Mouse (Mus musculus): ENCODE measurements around the gene Thtpa. TPM values are rescaled to one million over a fixed set of nuclear protein-coding genes. Genes with fewer than 3 reads are reported as not detected.

Thtpa gene
- polyA plus RNA-seq, 1 experiment = 0.02 TPM

GRCm38 (mm10) chr14:55061845-55062244 lies 32.7 kb upstream of the Thtpa start:
- no peak for TF ChIP-seq TAL1 (IDR thresholded peaks at IDR 0.05; ENCODE audit: low read length)
- no peak for TF ChIP-seq GATA1 (IDR thresholded peaks at IDR 0.05; ENCODE audit: low read length)
- H3K36me3 ChIP-seq (ENCODE audit: control insufficient read depth) = peaks cover 38% of the 10 kb centered on the region
- no peak overlapping the region for H3K4me3 ChIP-seq (replicated peaks)
- no peaks in the 10 kb centered on the region for H3K27me3 ChIP-seq (ENCODE audit: control insufficient read depth)
- H3K4me1 ChIP-seq (ENCODE audit: control insufficient read depth) = peaks cover 91% of the 10 kb centered on the region
- H3K9me3 ChIP-seq (ENCODE audit: control insufficient read depth, low read length) = no peaks in the 10 kb centered on the region

- peak overlapping the region; percentile 86 for H3K4me3 ChIP-seq (replicated peaks)
- peaks cover 45% of the 10 kb centered on the region for H3K36me3 ChIP-seq (ENCODE audit: control insufficient read depth)
- no peaks in the 10 kb centered on the region for H3K9me3 ChIP-seq (ENCODE audit: control insufficient read depth, low read length)
- TF ChIP-seq TAL1 (IDR thresholded peaks at IDR 0.05; ENCODE audit: low read length) (peak; percentile 65), GATA1 (IDR thresholded peaks at IDR 0.05; ENCODE audit: low read length) (peak; percentile 46; the same call in 1 of the 2 replicates)
- H3K27me3 ChIP-seq (ENCODE audit: control insufficient read depth) = no peaks in the 10 kb centered on the region
- peaks cover 94% of the 10 kb centered on the region for H3K4me1 ChIP-seq (ENCODE audit: control insufficient read depth)
Measured at GRCm38 (mm10) chr14:55062626-55063025, 32.0 kb upstream of the Thtpa start.

- peak overlapping the region; percentile 86 for H3K4me3 ChIP-seq (replicated peaks)
Measured at GRCm38 (mm10) chr14:55063117-55063516, 31.5 kb upstream of the Thtpa start.

GRCm38 (mm10) chr14:55063581-55064381 lies 30.8 kb upstream of the Thtpa start:
- H3K36me3 ChIP-seq (ENCODE audit: control insufficient read depth) = peaks cover 56% of the 10 kb centered on the region
- H3K9me3 ChIP-seq (ENCODE audit: control insufficient read depth, low read length) = no peaks in the 10 kb centered on the region
- peak overlapping the region; percentile 86 for H3K4me3 ChIP-seq (replicated peaks)
- no peak for TF ChIP-seq TAL1 (IDR thresholded peaks at IDR 0.05; ENCODE audit: low read length)
- no peak for TF ChIP-seq GATA1 (IDR thresholded peaks at IDR 0.05; ENCODE audit: low read length)
- H3K27me3 ChIP-seq (ENCODE audit: control insufficient read depth) = no peaks in the 10 kb centered on the region
- H3K4me1 ChIP-seq (ENCODE audit: control insufficient read depth) = peaks cover 89% of the 10 kb centered on the region

More at GRCm38 (mm10) chr14:55063117-55063516, 31.5 kb upstream of the Thtpa start:
- H3K9me3 ChIP-seq (ENCODE audit: control insufficient read depth, low read length) = no peaks in the 10 kb centered on the region
- H3K36me3 ChIP-seq (ENCODE audit: control insufficient read depth) = peaks cover 49% of the 10 kb centered on the region
- H3K4me1 ChIP-seq (ENCODE audit: control insufficient read depth) = peaks cover 92% of the 10 kb centered on the region
- TF ChIP-seq TAL1 (IDR thresholded peaks at IDR 0.05; ENCODE audit: low read length) (no peak), GATA1 (IDR thresholded peaks at IDR 0.05; ENCODE audit: low read length) (no peak)
- no peaks in the 10 kb centered on the region for H3K27me3 ChIP-seq (ENCODE audit: control insufficient read depth)

- Histone ChIP-seq H3K36me3 (ENCODE audit: control insufficient read depth) (peaks cover 64% of the 10 kb centered on the region), H3K9me3 (ENCODE audit: control insufficient read depth, low read length) (no peaks in the 10 kb centered on the region), H3K4me1 (ENCODE audit: control insufficient read depth) (peaks cover 80% of the 10 kb centered on the region), H3K4me3 (replicated peaks) (peak overlapping the region; percentile 86), H3K27me3 (ENCODE audit: control insufficient read depth) (no peaks in the 10 kb centered on the region)
- TF ChIP-seq GATA1 (IDR thresholded peaks at IDR 0.05; ENCODE audit: low read length) (no peak), TAL1 (IDR thresholded peaks at IDR 0.05; ENCODE audit: low read length) (no peak)
Measured at GRCm38 (mm10) chr14:55064481-55065370, 29.9 kb upstream of the Thtpa start.

GRCm38 (mm10) chr14:55065391-55065790 lies 29.2 kb upstream of the Thtpa start:
- Histone ChIP-seq H3K4me1 (ENCODE audit: control insufficient read depth) (peaks cover 76% of the 10 kb centered on the region), H3K27me3 (ENCODE audit: control insufficient read depth) (no peaks in the 10 kb centered on the region), H3K36me3 (ENCODE audit: control insufficient read depth) (peaks cover 69% of the 10 kb centered on the region), H3K4me3 (replicated peaks) (peak overlapping the region; percentile 86), H3K9me3 (ENCODE audit: control insufficient read depth, low read length) (no peaks in the 10 kb centered on the region)
- TF ChIP-seq TAL1 (IDR thresholded peaks at IDR 0.05; ENCODE audit: low read length) = no peak
- no peak for TF ChIP-seq GATA1 (IDR thresholded peaks at IDR 0.05; ENCODE audit: low read length)

GRCm38 (mm10) chr14:55066042-55066441 lies 28.5 kb upstream of the Thtpa start:
- TF ChIP-seq TAL1 (IDR thresholded peaks at IDR 0.05; ENCODE audit: low read length) = no peak
- no peak for TF ChIP-seq GATA1 (IDR thresholded peaks at IDR 0.05; ENCODE audit: low read length)
- Histone ChIP-seq H3K4me1 (ENCODE audit: control insufficient read depth) (peaks cover 73% of the 10 kb centered on the region), H3K9me3 (ENCODE audit: control insufficient read depth, low read length) (no peaks in the 10 kb centered on the region), H3K4me3 (replicated peaks) (no peak overlapping the region), H3K27me3 (ENCODE audit: control insufficient read depth) (no peaks in the 10 kb centered on the region), H3K36me3 (ENCODE audit: control insufficient read depth) (peaks cover 74% of the 10 kb centered on the region)

- H3K9me3 ChIP-seq (ENCODE audit: control insufficient read depth, low read length) = no peaks in the 10 kb centered on the region; the same call in 1 of the 2 replicates
- H3K27me3 ChIP-seq (ENCODE audit: control insufficient read depth) = no peaks in the 10 kb centered on the region
- H3K36me3 ChIP-seq (ENCODE audit: control insufficient read depth) = peaks cover 85% of the 10 kb centered on the region
- TF ChIP-seq TAL1 (IDR thresholded peaks at IDR 0.05; ENCODE audit: low read length) (no peak), GATA1 (IDR thresholded peaks at IDR 0.05; ENCODE audit: low read length) (no peak)
- no peak overlapping the region for H3K4me3 ChIP-seq (replicated peaks)
- peaks cover 26% of the 10 kb centered on the region for H3K4me1 ChIP-seq (ENCODE audit: control insufficient read depth)
Measured at GRCm38 (mm10) chr14:55071756-55072155, 22.8 kb upstream of the Thtpa start.

- no peak for TF ChIP-seq TAL1 (IDR thresholded peaks at IDR 0.05; ENCODE audit: low read length)
- TF ChIP-seq GATA1 (IDR thresholded peaks at IDR 0.05; ENCODE audit: low read length) = no peak
- Histone ChIP-seq H3K27me3 (ENCODE audit: control insufficient read depth) (peaks cover 23% of the 10 kb centered on the region), H3K4me1 (ENCODE audit: control insufficient read depth) (peaks cover 39% of the 10 kb centered on the region), H3K9me3 (ENCODE audit: control insufficient read depth, low read length) (no peaks in the 10 kb centered on the region; the same call in 1 of the 2 replicates), H3K4me3 (replicated peaks) (no peak overlapping the region), H3K36me3 (ENCODE audit: control insufficient read depth) (peaks cover 64% of the 10 kb centered on the region)
Measured at GRCm38 (mm10) chr14:55074416-55074815, 20.2 kb upstream of the Thtpa start.

Data from erythroblast, embryonic 14.5 days (primary cell).